16 mouse cellular contexts compared by ENCODE assay signal in genomic region chr2:166382180-166382579, GRCm38 (mm10).
"Had no signal": no experiment of that assay in that cellular context is flagged by ENCODE, and none has a peak within 500 bp of the region (broad histone marks: within the 10 kb centered on the region; RNA-seq: fewer than 3 reads in every experiment).

No protein-coding gene starts in this region.

- H3K4me3 ChIP-seq: layer of hippocampus, adult 2 months; limb, embryonic 15.5 days; liver, embryonic 12.5 days; myocyte; neural tube, embryonic 15.5 days had no signal

- H3K4me2 ChIP-seq: limb, embryonic 15.5 days; liver, embryonic 12.5 days; lung, embryonic 14.5 days; neural tube, embryonic 15.5 days had no signal

- H3K36me3 ChIP-seq: limb, embryonic 15.5 days; liver, embryonic 12.5 days; neural tube, embryonic 15.5 days had no signal

- H3K27ac ChIP-seq: kidney, postnatal 0 days; layer of hippocampus, adult 2 months; limb, embryonic 15.5 days; liver, embryonic 12.5 days; macrophage; neural tube, embryonic 15.5 days; stomach, postnatal 0 days had no signal

- H3K9ac ChIP-seq: limb, embryonic 15.5 days; liver, embryonic 12.5 days; lung, embryonic 14.5 days; neural tube, embryonic 15.5 days had no signal

- H3K9me3 ChIP-seq: limb, embryonic 15.5 days; liver, embryonic 12.5 days; neural tube, embryonic 15.5 days had no signal

- DNase-seq: kidney, adult 18-20 months; kidney, postnatal 4 days; lung, embryonic 14.5 days; lung, postnatal 10 days; midbrain, embryonic 14.5 days; right cerebral cortex, adult 18-20 months; right cerebral cortex, postnatal 25 days; thymus, postnatal 14 days had no signal

- H3K4me1 ChIP-seq: liver, embryonic 12.5 days had no signal

- H3K27me3 ChIP-seq: liver, embryonic 12.5 days had no signal

- ATAC-seq: liver, embryonic 12.5 days had no signal
